In genomic region chr11:47704930-47705787, GRCm38 (mm10) we compare ENCODE assay signal across 8 mouse cellular contexts.
DNase-seq lines count a peak whose midpoint lies in the region; ATAC-seq and TF ChIP-seq lines count a peak whose summit lies in the region.

No protein-coding gene starts in this region.

- no peak overlapping the region for H3K4me3 ChIP-seq in heart, embryonic 12.5 days
- H3K4me3 ChIP-seq in hindbrain, postnatal 0 days (ENCODE audit: low read length), result no peak overlapping the region

- no peaks in the 10 kb centered on the region for H3K9me3 ChIP-seq in heart, embryonic 12.5 days (replicated peaks)
- no peaks in the 10 kb centered on the region for H3K9me3 ChIP-seq in hindbrain, postnatal 0 days (ENCODE audit: low read length)

- no peak overlapping the region for H3K9ac ChIP-seq in heart, embryonic 12.5 days
- H3K9ac ChIP-seq in hindbrain, postnatal 0 days (replicated peaks; ENCODE audit: low read length), result no peak overlapping the region

- H3K4me1 ChIP-seq in heart, embryonic 12.5 days (replicated peaks), result no peaks in the 10 kb centered on the region
- H3K4me1 ChIP-seq in hindbrain, postnatal 0 days (ENCODE audit: insufficient read depth, low read length), result peaks cover 3% of the 10 kb centered on the region; the same call in 1 of the 2 replicates

- no peak for ATAC-seq in heart, embryonic 12.5 days (ENCODE audit: insufficient number of reproducible peaks, low FRiP score)
- peak; percentile 83 for ATAC-seq in hindbrain, postnatal 0 days
- ATAC-seq in megakaryocyte progenitor cell, adult 5-6 weeks (replicated peaks; ENCODE audit: poor library complexity), result no peak

- no peak overlapping the region for H3K4me2 ChIP-seq in heart, embryonic 12.5 days
- H3K4me2 ChIP-seq in hindbrain, postnatal 0 days (ENCODE audit: low read depth, low read length), result no peak overlapping the region

- 66% methylated on average over 8 of the region's 8 CpGs for WGBS in heart, embryonic 12.5 days
- 25% methylated on average over 8 of the region's 8 CpGs for WGBS in hindbrain, postnatal 0 days

- peak; percentile 51 to 63 for DNase-seq in heart, adult 18-20 months
- peak; percentile 8 to 31 for DNase-seq in cerebellum, postnatal 36 days
- peak; percentile 76 for DNase-seq in hindbrain, postnatal 0 days (ENCODE audit: low spot score)
- DNase-seq in lung, postnatal 36 days, result peak; percentile 10
- DNase-seq in thymus, postnatal 25 days, result no peak
- no peak for DNase-seq in adrenal gland, postnatal 25 days

- H3K36me3 ChIP-seq in heart, embryonic 12.5 days, result no peaks in the 10 kb centered on the region
- no peaks in the 10 kb centered on the region for H3K36me3 ChIP-seq in hindbrain, postnatal 0 days (ENCODE audit: insufficient read depth, low read length)

- no peak overlapping the region for H3K27ac ChIP-seq in heart, embryonic 12.5 days (ENCODE audit: poor library complexity, severe bottlenecking)
- peak overlapping the region; percentile 45; the same call in 1 of the 2 replicates for H3K27ac ChIP-seq in hindbrain, postnatal 0 days

- no peak for TF ChIP-seq CTCF in hindbrain, postnatal 0 days (IDR thresholded peaks at IDR 0.05; ENCODE audit: low read depth)

- H3K27me3 ChIP-seq in heart, embryonic 12.5 days (replicated peaks), result no peaks in the 10 kb centered on the region
- no peaks in the 10 kb centered on the region for H3K27me3 ChIP-seq in hindbrain, postnatal 0 days (ENCODE audit: insufficient read depth, low read length)

Comparison
In these comparisons a context has a peak if more than half of its experiments do, and no peak if none do; other contexts are left out.
1. DNase-seq: peak in heart, adult 18-20 months (2 of 2), cerebellum, postnatal 36 days (2 of 2), hindbrain, postnatal 0 days (single experiment) and lung, postnatal 36 days (single experiment); none in thymus, postnatal 25 days (single experiment) and adrenal gland, postnatal 25 days (single experiment).